Mouse (Mus musculus) spleen, adult 2 months (tissue): Measurements from ENCODE around the gene Rpsa.

ENCODE experiments used
- CTCF ChIP-seq: fragments of 200-500 bp; IDR thresholded peaks from 2 replicates; pipeline ENCODE4 v1.5.1; 2011; ENCODE audit warnings: mild to moderate bottlenecking, inconsistent platforms; ENCODE audit not compliant: insufficient read depth, insufficient read length, insufficient replicate concordance; ENCODE audit errors: extremely low read depth
- POLR2A ChIP-seq: fragments of 200-500 bp; IDR thresholded peaks from 2 replicates; pipeline ENCODE4 v1.6.1; 2011; ENCODE audit warnings: low read depth, low read length, inconsistent platforms

- TF ChIP-seq POLR2A (no peak), CTCF (no peak)
These were observed 14.0 kb upstream of the Rpsa start for GRCm38 (mm10) chr9:120113456-120113855.
